Mouse (Mus musculus): ENCODE results near the gene Hist1h2bg.

Gene Hist1h2bg

GRCm38 (mm10) chr13:23611638-23612037 lies 40.4 kb downstream of the Hist1h2bg start:
- DNase-seq (ENCODE audit: low read depth, low spot score): no peak

- no peak for DNase-seq (ENCODE audit: low read depth, low spot score)
Observed at GRCm38 (mm10) chr13:23620056-23620732, 49.0 kb downstream of the Hist1h2bg start.

GRCm38 (mm10) chr13:23620733-23621531 lies 49.7 kb downstream of the Hist1h2bg start, which contains the start of gene Hist1h2be:
TSS of gene Hist1h2be (minus strand) at chr13:23621124.
- DNase-seq (ENCODE audit: low read depth, low spot score): peak; percentile 96
